Mouse (Mus musculus) midbrain, postnatal 0 days (tissue): Measurements from ENCODE around the gene Cxcr4. TPM values are rescaled to one million over a fixed set of nuclear protein-coding genes. Genes with fewer than 3 reads are reported as not detected.

Experiments
- ATAC-seq: fragments of 200-750 bp; cut with Nextera tagmentation; 2 replicates; pipeline ENCODE4 v1.8.0; 2017; ENCODE audit warnings: moderate number of reproducible peaks, mild to moderate bottlenecking, moderate TSS enrichment, moderate library complexity; ENCODE audit not compliant: low FRiP score
- DNase-seq: peaks from one replicate; pipeline ENCODE4 v3.0.0-alpha.2; 2015; ENCODE audit warnings: low spot score
- H3K27ac ChIP-seq: fragments of 300-500 bp; sonication (generic); 2 replicates; pipeline ENCODE4 v1.5.1; 2014; ENCODE audit warnings: low read depth, mild to moderate bottlenecking, low read length, mixed read lengths
- H3K27me3 ChIP-seq: fragments of 300-500 bp; sonication (generic); 2 replicates; pipeline ENCODE4 v1.6.1; 2014; ENCODE audit warnings: low read length, control low read depth, mixed read lengths; ENCODE audit not compliant: insufficient read depth
- H3K36me3 ChIP-seq: fragments of 300-500 bp; sonication (generic); 2 replicates; pipeline ENCODE4 v1.6.1; 2014; ENCODE audit warnings: low read length, control low read depth, mixed read lengths; ENCODE audit not compliant: insufficient read depth
- H3K4me1 ChIP-seq: fragments of 300-500 bp; sonication (generic); 2 replicates; pipeline ENCODE4 v1.6.1; 2014; ENCODE audit warnings: mild to moderate bottlenecking, control low read depth, antibody characterized with exemption, low read length, mixed read lengths; ENCODE audit not compliant: insufficient read depth
- H3K4me2 ChIP-seq: fragments of 300-500 bp; sonication (generic); 2 replicates; pipeline ENCODE4 v1.6.1; 2014; ENCODE audit warnings: low read depth, mild to moderate bottlenecking, low read length, mixed read lengths; ENCODE audit not compliant: poor library complexity, severe bottlenecking
- H3K4me3 ChIP-seq: fragments of 300-500 bp; sonication (generic); 2 replicates; pipeline ENCODE4 v1.5.1; 2014; ENCODE audit warnings: low read depth, mild to moderate bottlenecking, low read length, moderate library complexity
- H3K9ac ChIP-seq: fragments of 300-500 bp; sonication (generic); replicated peaks from 2 replicates; pipeline ENCODE4 v1.6.1; 2014; ENCODE audit warnings: mild to moderate bottlenecking, low read length, moderate library complexity, mixed read lengths; ENCODE audit not compliant: poor library complexity, severe bottlenecking
- H3K9me3 ChIP-seq: fragments of 300-500 bp; sonication (generic); 2 replicates; pipeline ENCODE4 v1.6.1; 2016; ENCODE audit warnings: low read length, control low read depth
- CTCF ChIP-seq: IDR thresholded peaks from 2 replicates; pipeline ENCODE4 v1.5.1; 2016; ENCODE audit warnings: antibody characterized with exemption, mild to moderate bottlenecking
- WGBS: fragments of 180-500 bp; shearing (Covaris S2); extraction: QIAGEN DNeasy Blood & Tissue Kit; methylation state at CpG from one replicate; pipeline ENCODE4 v1.1.7; 2014; 5-methylcytosine and 5-hydroxymethylcytosine counted together
- polyA plus RNA-seq: library from polyadenylated mRNA; unstranded; fragments of >200 nt; fragmentation: Nextera tagmentation; extraction: Ambion mirVana; gene quantifications from 2 replicates; pipeline ENCODE4 v1.2.1, GENCODE M21; 2015
- total RNA-seq: library from RNA; depleted of rRNA; stranded (reverse); fragments of >200 nt; gene quantifications from 2 replicates; pipeline ENCODE4 v1.2.3, GENCODE M21; 2014

Gene Cxcr4
- total and polyA plus RNA-seq, 2 experiments from 2014 or later = 1.7 to 28.5 TPM

DNA sequence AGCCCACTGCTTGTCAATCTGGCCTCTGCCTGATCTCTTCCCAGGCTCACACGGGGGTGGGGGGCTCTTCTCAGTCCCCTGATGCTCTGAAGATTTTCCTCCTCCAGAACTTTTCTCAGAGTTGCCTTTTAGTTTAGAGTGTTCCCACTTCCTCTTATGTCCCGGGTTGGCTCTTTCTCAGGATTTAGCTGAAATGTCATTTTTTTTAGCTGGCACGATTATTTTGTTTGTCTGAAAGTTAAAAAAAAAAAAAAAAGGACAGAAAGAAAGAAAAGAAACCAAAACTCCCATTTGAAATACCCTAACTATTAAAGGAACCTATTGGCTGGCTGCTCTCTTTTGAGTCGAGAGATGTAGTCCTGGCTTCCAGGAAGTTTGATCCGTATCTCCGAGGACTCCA, 40.4 kb upstream of the Cxcr4 start:
- no peak for DNase-seq

DNA sequence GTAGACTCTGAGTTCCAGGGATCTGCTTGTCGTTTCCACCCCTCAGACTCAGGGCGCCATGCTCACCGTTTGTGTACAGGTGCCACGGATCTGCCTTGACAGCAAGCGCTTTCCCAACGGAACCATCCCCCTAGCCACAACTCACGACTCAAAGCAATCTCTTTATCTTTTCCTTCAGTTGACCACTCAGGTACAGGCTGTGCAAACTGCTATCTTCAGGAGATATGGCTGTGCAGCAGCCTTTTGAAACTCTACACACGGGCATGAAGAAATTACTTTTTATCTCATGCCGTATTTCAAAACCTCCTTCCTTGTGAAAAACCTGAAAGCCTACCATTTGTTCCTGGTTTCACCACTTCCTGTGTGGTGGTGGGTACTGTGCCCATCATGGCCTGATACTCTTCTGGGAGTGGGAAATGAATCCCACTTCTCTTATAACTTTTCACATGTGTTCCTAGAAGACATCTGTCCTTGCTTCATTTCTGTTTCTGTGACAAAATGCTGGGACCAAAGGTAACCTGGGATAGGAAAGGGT, 34.1 kb upstream of the Cxcr4 start:
- Histone ChIP-seq H3K4me2 (no peak overlapping the region), H3K27me3 (no peaks in the 10 kb centered on the region), H3K36me3 (no peaks in the 10 kb centered on the region), H3K4me3 (no peak overlapping the region), H3K4me1 (0 out of 2 replicates have a peak, but pooled peaks cover 5% of the 10 kb centered on the region), H3K9ac (no peak overlapping the region), H3K27ac (no peak overlapping the region), H3K9me3 (no peaks in the 10 kb centered on the region)
- TF ChIP-seq CTCF = no peak
- DNase-seq (no peak), ATAC-seq (no peak)
- WGBS = 91% methylated on average over 9 of the region's 9 CpGs

More for the DNA sequence above, 40.4 kb upstream of the Cxcr4 start:
- WGBS = 69% methylated on average over 6 of the region's 6 CpGs
- H3K4me1 ChIP-seq = no peaks in the 10 kb centered on the region
- no peaks in the 10 kb centered on the region for H3K9me3 ChIP-seq
- no peak overlapping the region for H3K9ac ChIP-seq
- no peak for ATAC-seq
- H3K4me2 ChIP-seq = no peak overlapping the region
- H3K27me3 ChIP-seq = no peaks in the 10 kb centered on the region
- no peak for TF ChIP-seq CTCF
- no peaks in the 10 kb centered on the region for H3K36me3 ChIP-seq
- H3K27ac ChIP-seq = no peak overlapping the region
- no peak overlapping the region for H3K4me3 ChIP-seq

DNA sequence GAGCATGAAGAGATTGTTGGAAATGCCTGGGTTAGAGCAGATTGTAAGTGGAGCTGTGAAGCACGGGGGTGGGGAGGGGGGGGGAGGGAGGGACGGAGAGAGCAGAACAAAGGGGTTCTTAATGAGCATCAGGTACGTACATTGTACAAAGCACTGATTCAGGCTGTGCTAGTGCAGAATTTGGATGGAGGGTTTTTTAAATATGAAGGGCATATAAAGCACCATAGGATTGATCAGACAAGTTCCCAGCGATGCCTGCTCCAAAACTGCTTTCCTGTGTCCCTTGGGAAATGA, 31.4 kb upstream of the Cxcr4 start:
- Histone ChIP-seq H3K9ac (no peak overlapping the region), H3K9me3 (no peaks in the 10 kb centered on the region), H3K4me1 (0 out of 2 replicates have a peak, but pooled peaks cover 5% of the 10 kb centered on the region), H3K27me3 (no peaks in the 10 kb centered on the region), H3K4me2 (no peak overlapping the region), H3K4me3 (no peak overlapping the region), H3K36me3 (no peaks in the 10 kb centered on the region), H3K27ac (no peak overlapping the region)
- TF ChIP-seq CTCF = no peak
- WGBS = 27% methylated on average over 4 of the region's 4 CpGs
- ATAC-seq (no peak), DNase-seq (no peak)

DNA sequence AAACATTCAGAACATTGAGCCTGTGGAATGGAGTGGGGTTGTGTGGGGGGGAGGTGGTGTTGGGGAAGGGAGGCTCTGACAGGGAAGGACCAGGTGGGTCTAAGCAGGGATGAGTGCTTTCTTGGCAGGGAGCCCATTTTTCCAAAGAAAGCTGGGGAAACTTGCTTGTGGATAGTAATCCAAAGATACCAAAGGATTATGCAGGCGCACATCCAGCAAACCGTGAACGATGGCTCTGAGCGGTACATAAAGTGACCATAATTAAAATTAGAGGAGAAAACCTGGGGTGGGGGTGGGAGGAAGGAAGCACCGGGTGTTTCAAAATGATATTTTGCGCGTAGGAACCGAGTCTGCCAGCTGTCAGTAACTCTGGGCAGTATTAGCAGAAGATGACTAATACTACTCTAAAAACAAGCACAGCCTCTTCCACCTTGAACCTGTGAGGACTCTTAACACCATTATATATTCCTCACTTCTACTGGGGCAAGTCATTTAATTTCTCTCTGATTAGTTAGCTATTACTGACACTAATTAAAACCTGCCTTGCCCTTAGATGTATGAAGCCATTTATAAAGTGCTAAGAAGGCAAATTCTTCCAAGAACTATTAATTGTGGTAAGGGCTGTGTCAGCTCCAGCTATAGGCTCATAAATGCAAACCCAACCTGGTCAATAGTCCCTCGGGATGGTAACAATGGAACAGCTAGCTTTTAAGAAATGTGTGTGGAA, 30.9 kb upstream of the Cxcr4 start:
- H3K27me3 ChIP-seq = no peaks in the 10 kb centered on the region
- no peaks in the 10 kb centered on the region for H3K9me3 ChIP-seq
- no peak overlapping the region for H3K4me3 ChIP-seq
- H3K4me2 ChIP-seq = no peak overlapping the region
- 29% methylated on average over 9 of the region's 9 CpGs for WGBS
- no peak overlapping the region for H3K27ac ChIP-seq
- DNase-seq (peak; percentile 77), ATAC-seq (no peak)
- no peak overlapping the region for H3K9ac ChIP-seq
- no peaks in the 10 kb centered on the region for H3K36me3 ChIP-seq
- TF ChIP-seq CTCF = no peak
- 0 out of 2 replicates have a peak, but pooled peaks cover 5% of the 10 kb centered on the region for H3K4me1 ChIP-seq

DNA sequence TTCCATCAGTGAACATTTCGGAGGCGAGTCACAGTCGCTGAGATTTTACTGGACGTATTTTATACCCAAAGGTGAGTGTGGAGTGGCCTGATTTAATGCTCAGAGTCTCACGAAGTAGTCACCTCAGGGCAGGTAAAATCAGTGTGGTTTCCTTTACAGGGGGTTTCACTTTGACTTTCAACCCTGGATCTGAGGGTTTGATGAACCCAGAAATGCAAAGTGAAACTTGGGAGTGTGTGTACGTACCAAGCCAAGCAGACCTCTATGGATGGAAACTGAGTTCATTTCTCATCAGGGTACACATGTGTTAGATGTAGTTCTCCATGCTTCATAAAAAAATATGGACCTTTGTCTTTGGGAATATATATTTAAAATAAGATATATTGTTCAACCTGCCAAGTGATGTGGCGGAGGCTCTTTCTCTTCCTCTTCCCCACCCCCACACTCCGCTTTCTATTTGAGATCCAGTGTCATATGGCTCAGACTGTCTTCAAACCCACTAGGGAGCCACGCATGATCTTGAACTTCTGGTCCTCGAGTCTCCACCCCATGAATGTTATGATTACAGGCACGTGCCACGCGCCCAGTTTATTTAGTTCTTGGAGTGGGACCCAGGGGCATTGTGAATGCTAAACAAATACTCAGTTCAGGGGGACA, 25.7 kb upstream of the Cxcr4 start:
- WGBS = 93% methylated on average over 13 of the region's 13 CpGs
- Histone ChIP-seq H3K27me3 (no peaks in the 10 kb centered on the region), H3K4me3 (no peak overlapping the region), H3K36me3 (no peaks in the 10 kb centered on the region), H3K9ac (no peak overlapping the region), H3K27ac (no peak overlapping the region), H3K4me2 (no peak overlapping the region), H3K4me1 (0 out of 2 replicates have a peak, but pooled peaks cover 5% of the 10 kb centered on the region), H3K9me3 (no peaks in the 10 kb centered on the region)
- DNase-seq (no peak), ATAC-seq (no peak)
- TF ChIP-seq CTCF = no peak

DNA sequence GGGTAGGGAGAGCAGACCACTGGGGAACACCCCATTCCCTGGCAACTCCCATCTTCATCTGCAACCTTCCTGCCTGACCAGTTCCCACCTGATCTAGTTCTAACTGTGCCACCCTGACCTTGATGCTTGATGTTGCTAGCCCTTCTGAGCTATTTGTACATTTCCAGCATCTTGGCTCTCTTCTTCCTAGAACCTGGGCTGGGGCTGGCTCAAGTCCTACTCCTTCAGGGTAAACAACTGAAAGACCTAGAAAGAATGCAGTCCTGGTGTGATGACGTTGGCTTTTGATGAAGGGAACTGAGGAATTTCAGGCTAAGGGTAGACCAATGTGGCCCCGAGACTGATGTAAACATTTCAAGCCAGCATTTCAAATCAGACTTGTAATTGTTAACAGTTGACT, 24.5 kb upstream of the Cxcr4 start:
- Histone ChIP-seq H3K27me3 (no peaks in the 10 kb centered on the region), H3K4me3 (no peak overlapping the region), H3K9ac (no peak overlapping the region), H3K27ac (no peak overlapping the region), H3K9me3 (no peaks in the 10 kb centered on the region), H3K36me3 (no peaks in the 10 kb centered on the region), H3K4me2 (no peak overlapping the region), H3K4me1 (no peaks in the 10 kb centered on the region)
- TF ChIP-seq CTCF = no peak
- 82% methylated on average over 2 of the region's 2 CpGs for WGBS
- DNase-seq (no peak), ATAC-seq (no peak)
